Mouse (Mus musculus) kidney, embryonic 14.5 days (tissue): ENCODE results near the gene Dnajc15. TPM values are rescaled to one million over a fixed set of nuclear protein-coding genes. Genes with fewer than 3 reads are reported as not detected.

Experiments
- ATAC-seq: fragments of 200-750 bp; cut with Nextera tagmentation; 2 replicates; pipeline ENCODE4 v1.8.0; 2017; ENCODE audit warnings: moderate number of reproducible peaks, mild to moderate bottlenecking, moderate TSS enrichment, moderate library complexity; ENCODE audit not compliant: low FRiP score, low TSS enrichment
- H3K27ac ChIP-seq: fragments of 300-500 bp; sonication (generic); 2 replicates; pipeline ENCODE4 v1.5.1; 2014; ENCODE audit warnings: low read depth, mild to moderate bottlenecking, low read length, moderate library complexity, mixed read lengths
- H3K27me3 ChIP-seq: fragments of 300-500 bp; sonication (generic); 2 replicates; pipeline ENCODE4 v1.6.1; 2014; ENCODE audit warnings: mild to moderate bottlenecking, low read length; ENCODE audit not compliant: control insufficient read depth, insufficient read depth
- H3K36me3 ChIP-seq: fragments of 300-500 bp; sonication (generic); 2 replicates; pipeline ENCODE4 v1.6.1; 2014; ENCODE audit warnings: low read length, mixed read lengths; ENCODE audit not compliant: control insufficient read depth, insufficient read depth
- H3K4me1 ChIP-seq: fragments of 300-500 bp; sonication (generic); 2 replicates; pipeline ENCODE4 v1.6.1; 2014; ENCODE audit warnings: low read length, mixed read lengths; ENCODE audit not compliant: control insufficient read depth, insufficient read depth
- H3K4me2 ChIP-seq: fragments of 300-500 bp; sonication (generic); replicated peaks from 2 replicates; pipeline ENCODE4 v1.6.1; 2014; ENCODE audit warnings: low read depth, mild to moderate bottlenecking, low read length
- H3K4me3 ChIP-seq: fragments of 300-500 bp; sonication (generic); 2 replicates; pipeline ENCODE4 v1.5.1; 2014; ENCODE audit warnings: mild to moderate bottlenecking, low read length
- H3K9ac ChIP-seq: fragments of 300-500 bp; sonication (generic); 2 replicates; pipeline ENCODE4 v1.6.1; 2014; ENCODE audit warnings: low read depth, mild to moderate bottlenecking, low read length, moderate library complexity
- H3K9me3 ChIP-seq: fragments of 300-500 bp; sonication (generic); 2 replicates; pipeline ENCODE4 v1.6.1; 2016; ENCODE audit warnings: low read length; ENCODE audit not compliant: control insufficient read depth
- WGBS: fragments of 180-500 bp; shearing (Covaris S2); extraction: QIAGEN DNeasy Blood & Tissue Kit; methylation state at CpG from one replicate; pipeline ENCODE4 v1.1.7; 2014; 5-methylcytosine and 5-hydroxymethylcytosine counted together
- polyA plus RNA-seq: library from polyadenylated mRNA; unstranded; fragments of >200 nt; fragmentation: Nextera tagmentation; extraction: Ambion mirVana; gene quantifications from 2 replicates; pipeline ENCODE4 v1.2.1, GENCODE M21; 2014

Gene Dnajc15
- polyA plus RNA-seq, 1 experiment from 2014 or later: 130 TPM

GRCm38 (mm10) chr14:77771626-77772025, 103.3 kb downstream of the Dnajc15 start:
- Histone ChIP-seq H3K27me3 (no peaks in the 10 kb centered on the region), H3K36me3 (no peaks in the 10 kb centered on the region), H3K4me2 (no peak overlapping the region), H3K9ac (no peak overlapping the region), H3K4me3 (no peak overlapping the region), H3K27ac (no peak overlapping the region), H3K4me1 (no peaks in the 10 kb centered on the region), H3K9me3 (no peaks in the 10 kb centered on the region)
- ATAC-seq: no peak
- 71% methylated on average over 2 of the region's 2 CpGs for WGBS

Other genes starting within 250 kb of the Dnajc15 start
- 0.53 and 0.73 TPM in 2 replicates for gene Epsti1, start 29.1 kb upstream of the Dnajc15 start, polyA plus RNA-seq
- not detected in 2 replicates for gene Fam216b, start 213.9 kb upstream of the Dnajc15 start, polyA plus RNA-seq